Mouse (Mus musculus) heart, embryonic 16.5 days (tissue): ENCODE data around the gene Tmem110. TPM values are rescaled to one million over a fixed set of nuclear protein-coding genes. Genes with fewer than 3 reads are reported as not detected.

Source experiments
- ATAC-seq: fragments of 200-750 bp; cut with Nextera tagmentation; replicated peaks from 2 replicates; pipeline ENCODE4 v1.8.0; 2017; ENCODE audit warnings: moderate number of reproducible peaks; ENCODE audit not compliant: insufficient read depth, low FRiP score; ENCODE audit errors: extremely low read depth
- H3K27ac ChIP-seq: fragments of 300-500 bp; sonication (generic); 2 replicates; pipeline ENCODE4 v1.5.1; 2014; ENCODE audit warnings: mild to moderate bottlenecking, low read length, control low read depth, moderate library complexity
- H3K27me3 ChIP-seq: fragments of 300-500 bp; sonication (generic); 2 replicates; pipeline ENCODE4 v1.6.1; 2014; ENCODE audit warnings: low read length, mixed read lengths; ENCODE audit not compliant: control insufficient read depth, insufficient read depth
- H3K36me3 ChIP-seq: fragments of 300-500 bp; sonication (generic); 2 replicates; pipeline ENCODE4 v1.6.1; 2014; ENCODE audit not compliant: control insufficient read depth, insufficient read depth
- H3K4me1 ChIP-seq: fragments of 300-500 bp; sonication (generic); 2 replicates; pipeline ENCODE4 v1.6.1; 2014; ENCODE audit warnings: low read length, mixed read lengths; ENCODE audit not compliant: control insufficient read depth, insufficient read depth
- H3K4me2 ChIP-seq: fragments of 300-500 bp; sonication (generic); 2 replicates; pipeline ENCODE4 v1.6.1; 2014; ENCODE audit warnings: low read depth, mild to moderate bottlenecking, control low read depth, low read length
- H3K4me3 ChIP-seq: fragments of 300-500 bp; sonication (generic); 2 replicates; pipeline ENCODE4 v1.5.1; 2014; ENCODE audit warnings: mild to moderate bottlenecking, control low read depth, low read length
- H3K9ac ChIP-seq: fragments of 300-500 bp; sonication (generic); 2 replicates; pipeline ENCODE4 v1.6.1; 2014; ENCODE audit warnings: low read length, control low read depth
- H3K9me3 ChIP-seq: fragments of 300-500 bp; sonication (generic); replicated peaks from 2 replicates; pipeline ENCODE4 v1.6.1; 2016; ENCODE audit warnings: low read length; ENCODE audit not compliant: control insufficient read depth
- WGBS: fragments of 180-500 bp; shearing (Covaris S2); extraction: QIAGEN DNeasy Blood & Tissue Kit; methylation state at CpG from one replicate; pipeline ENCODE4 v1.1.7; 2014; 5-methylcytosine and 5-hydroxymethylcytosine counted together
- polyA plus RNA-seq: library from polyadenylated mRNA; unstranded; fragments of >200 nt; fragmentation: Nextera tagmentation; extraction: Ambion mirVana; gene quantifications from 2 replicates; pipeline ENCODE4 v1.2.1, GENCODE M21; 2015

Gene Tmem110
- polyA plus RNA-seq, 1 experiment from 2014 or later, result 13.2 TPM

DNA sequence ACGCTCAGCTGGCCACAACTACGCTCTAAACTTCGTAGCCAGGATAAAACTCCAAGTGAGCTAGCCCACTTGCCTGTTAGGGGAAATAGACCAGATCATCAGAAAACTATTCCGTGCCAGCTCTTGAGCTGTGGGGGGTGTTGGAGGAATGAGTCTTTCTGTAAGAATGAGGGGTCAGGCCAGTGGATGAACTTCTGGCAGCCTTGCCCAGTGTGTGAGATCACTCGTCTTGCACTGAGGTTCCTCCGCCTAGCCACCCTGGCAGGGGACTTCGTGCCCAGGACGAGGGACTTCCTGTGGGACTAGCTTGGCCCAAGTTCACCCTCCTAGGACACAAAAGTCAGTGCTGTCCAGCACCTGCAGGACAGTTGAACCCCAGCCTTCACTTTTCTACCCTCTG, 78.9 kb downstream of the Tmem110 start:
- Histone ChIP-seq H3K36me3 (no peaks in the 10 kb centered on the region), H3K27ac (no peak overlapping the region), H3K4me2 (no peak overlapping the region), H3K9ac (no peak overlapping the region), H3K9me3 (no peaks in the 10 kb centered on the region), H3K27me3 (no peaks in the 10 kb centered on the region), H3K4me1 (no peaks in the 10 kb centered on the region), H3K4me3 (no peak overlapping the region)
- no peak for ATAC-seq
- 63% methylated on average over 8 of the region's 8 CpGs for WGBS

GRCm38 (mm10) chr14:30906001-30906400, 80.6 kb downstream of the Tmem110 start:
- Histone ChIP-seq H3K9ac (no peak overlapping the region), H3K4me2 (no peak overlapping the region), H3K9me3 (no peaks in the 10 kb centered on the region), H3K27ac (no peak overlapping the region), H3K27me3 (no peaks in the 10 kb centered on the region), H3K36me3 (no peaks in the 10 kb centered on the region), H3K4me1 (no peaks in the 10 kb centered on the region), H3K4me3 (no peak overlapping the region)
- WGBS, result 79% methylated on average over 6 of the region's 6 CpGs
- ATAC-seq, result no peak

DNA sequence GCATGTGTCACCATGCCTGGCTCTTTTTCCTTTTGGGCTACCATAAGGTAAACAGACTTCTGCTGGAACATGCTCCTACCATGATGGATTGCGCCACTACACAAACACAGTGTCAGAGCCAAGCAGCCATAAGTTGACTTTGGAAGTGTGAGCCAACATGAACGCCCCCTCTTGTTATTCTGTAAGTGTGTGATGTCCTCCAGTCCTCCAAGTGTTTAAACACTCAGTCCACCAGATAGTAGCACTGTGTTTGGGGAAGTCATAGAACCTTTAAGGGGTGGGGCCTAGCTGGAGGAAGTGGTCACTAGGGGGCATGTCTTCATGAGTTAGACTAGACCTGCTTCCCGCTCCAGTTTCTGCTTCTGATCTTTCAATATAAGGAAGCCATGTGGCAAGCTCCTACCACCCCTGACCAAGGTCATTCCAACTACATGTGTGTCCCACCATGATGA, 82.5 kb downstream of the Tmem110 start:
- no peaks in the 10 kb centered on the region for H3K27me3 ChIP-seq
- H3K36me3 ChIP-seq, result no peaks in the 10 kb centered on the region
- H3K9me3 ChIP-seq, result no peaks in the 10 kb centered on the region
- H3K4me3 ChIP-seq, result no peak overlapping the region
- no peak overlapping the region for H3K9ac ChIP-seq
- H3K4me1 ChIP-seq, result no peaks in the 10 kb centered on the region
- no peak overlapping the region for H3K27ac ChIP-seq
- no peak for ATAC-seq
- 67% methylated on average over 3 of the region's 3 CpGs for WGBS
- no peak overlapping the region for H3K4me2 ChIP-seq

DNA sequence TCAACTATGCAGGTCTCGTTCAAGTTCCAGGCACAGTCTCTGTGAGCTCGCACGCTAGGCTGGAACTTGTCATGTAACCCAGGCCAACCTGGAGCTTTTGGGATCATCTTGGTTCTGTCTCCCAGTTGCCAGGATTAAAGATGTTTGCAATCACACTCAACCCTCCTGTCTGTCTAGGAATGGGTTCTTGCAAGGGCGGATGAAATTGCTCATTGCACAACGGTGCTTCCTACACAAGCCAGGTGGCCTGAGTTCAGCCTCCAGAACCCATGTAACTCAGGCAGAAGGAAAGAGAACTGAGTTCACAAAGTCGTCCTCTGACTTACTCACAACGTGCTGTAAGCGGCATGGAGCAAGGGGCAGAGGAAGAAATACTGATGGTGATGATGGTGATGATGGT, 85.8 kb downstream of the Tmem110 start:
- H3K4me1 ChIP-seq, result no peaks in the 10 kb centered on the region
- ATAC-seq, result no peak
- no peaks in the 10 kb centered on the region for H3K27me3 ChIP-seq
- no peak overlapping the region for H3K9ac ChIP-seq
- 84% methylated on average over 8 of the region's 8 CpGs for whole genome bisulfite sequencing
- H3K4me2 ChIP-seq, result no peak overlapping the region
- no peaks in the 10 kb centered on the region for H3K36me3 ChIP-seq
- H3K27ac ChIP-seq, result no peak overlapping the region
- no peak overlapping the region for H3K4me3 ChIP-seq
- H3K9me3 ChIP-seq, result no peaks in the 10 kb centered on the region

DNA sequence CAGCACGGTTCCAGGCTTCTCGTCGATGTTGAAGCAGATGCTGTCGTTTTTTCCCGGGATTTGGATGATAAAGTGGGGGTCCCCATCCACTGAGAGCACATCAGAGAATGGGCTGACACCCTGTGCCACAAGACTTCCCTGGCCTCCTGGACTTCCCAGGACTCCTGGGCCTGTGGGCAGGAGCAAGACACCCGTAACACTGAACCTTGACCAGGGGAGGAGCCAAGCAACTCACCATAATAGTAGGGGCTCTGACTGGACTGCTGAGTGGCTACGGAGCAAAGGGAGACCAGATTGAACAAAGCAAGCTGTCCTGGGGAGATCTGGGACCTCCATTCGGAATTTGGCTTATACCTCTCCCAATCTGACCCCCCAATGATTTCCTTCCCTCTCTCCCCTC, 87.3 kb downstream of the Tmem110 start:
- H3K9ac ChIP-seq, result no peak overlapping the region
- H3K4me2 ChIP-seq, result no peak overlapping the region
- H3K27ac ChIP-seq, result no peak overlapping the region
- H3K27me3 ChIP-seq, result no peaks in the 10 kb centered on the region
- H3K4me1 ChIP-seq, result no peaks in the 10 kb centered on the region
- no peaks in the 10 kb centered on the region for H3K9me3 ChIP-seq
- H3K36me3 ChIP-seq, result no peaks in the 10 kb centered on the region
- H3K4me3 ChIP-seq, result no peak overlapping the region
- WGBS, result 74% methylated on average over 8 of the region's 8 CpGs
- no peak for ATAC-seq

DNA sequence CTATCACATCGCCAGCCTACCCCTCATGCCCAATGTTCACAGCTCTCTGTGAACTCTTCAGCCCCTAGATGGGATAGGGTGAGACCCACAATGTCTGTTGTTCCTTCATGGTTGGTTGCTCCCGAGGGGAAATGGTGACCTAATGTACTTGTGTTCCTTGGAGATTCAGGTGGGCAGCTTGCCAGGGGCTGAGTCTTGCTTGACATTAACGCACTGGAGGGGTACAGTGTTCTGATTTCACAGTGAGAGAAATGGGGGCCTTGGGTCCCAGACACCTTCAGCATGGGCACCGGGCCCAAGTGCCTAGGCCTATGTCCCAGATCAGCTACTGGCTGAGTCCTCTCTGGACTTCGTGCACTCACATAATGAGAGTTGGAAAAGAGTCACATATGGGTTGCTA, 88.0 kb downstream of the Tmem110 start:
- H3K4me2 ChIP-seq, result no peak overlapping the region
- H3K4me3 ChIP-seq, result no peak overlapping the region
- no peak for ATAC-seq
- 67% methylated on average over 5 of the region's 5 CpGs for WGBS
- no peak overlapping the region for H3K9ac ChIP-seq
- no peaks in the 10 kb centered on the region for H3K27me3 ChIP-seq
- H3K27ac ChIP-seq, result no peak overlapping the region
- H3K9me3 ChIP-seq, result no peaks in the 10 kb centered on the region
- no peaks in the 10 kb centered on the region for H3K36me3 ChIP-seq
- no peaks in the 10 kb centered on the region for H3K4me1 ChIP-seq

DNA sequence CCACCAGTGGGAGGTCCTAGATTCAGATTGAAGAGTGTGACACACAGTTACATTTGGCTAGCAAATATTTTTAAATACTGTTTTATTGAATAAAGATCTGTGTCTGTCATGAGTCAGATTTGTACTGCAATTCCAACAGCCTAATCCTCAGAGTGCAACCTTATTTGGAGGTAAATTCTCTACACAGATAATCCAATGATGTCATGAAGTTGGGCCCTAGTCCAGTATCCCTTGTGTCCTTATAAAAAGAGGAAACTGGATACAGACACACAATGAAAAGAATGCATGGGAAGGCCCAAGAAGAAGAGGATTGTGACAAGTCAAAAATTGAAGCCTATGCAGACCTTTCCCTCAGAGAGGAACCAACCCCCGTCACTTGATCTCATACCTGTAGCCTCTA, 91.1 kb downstream of the Tmem110 start:
- ATAC-seq, result no peak
- Histone ChIP-seq H3K27ac (no peak overlapping the region), H3K36me3 (no peaks in the 10 kb centered on the region), H3K4me2 (no peak overlapping the region), H3K9ac (no peak overlapping the region), H3K4me1 (no peaks in the 10 kb centered on the region), H3K4me3 (no peak overlapping the region), H3K9me3 (no peaks in the 10 kb centered on the region), H3K27me3 (no peaks in the 10 kb centered on the region)
- 75% methylated on average over 1 of the region's 1 CpGs for WGBS

DNA sequence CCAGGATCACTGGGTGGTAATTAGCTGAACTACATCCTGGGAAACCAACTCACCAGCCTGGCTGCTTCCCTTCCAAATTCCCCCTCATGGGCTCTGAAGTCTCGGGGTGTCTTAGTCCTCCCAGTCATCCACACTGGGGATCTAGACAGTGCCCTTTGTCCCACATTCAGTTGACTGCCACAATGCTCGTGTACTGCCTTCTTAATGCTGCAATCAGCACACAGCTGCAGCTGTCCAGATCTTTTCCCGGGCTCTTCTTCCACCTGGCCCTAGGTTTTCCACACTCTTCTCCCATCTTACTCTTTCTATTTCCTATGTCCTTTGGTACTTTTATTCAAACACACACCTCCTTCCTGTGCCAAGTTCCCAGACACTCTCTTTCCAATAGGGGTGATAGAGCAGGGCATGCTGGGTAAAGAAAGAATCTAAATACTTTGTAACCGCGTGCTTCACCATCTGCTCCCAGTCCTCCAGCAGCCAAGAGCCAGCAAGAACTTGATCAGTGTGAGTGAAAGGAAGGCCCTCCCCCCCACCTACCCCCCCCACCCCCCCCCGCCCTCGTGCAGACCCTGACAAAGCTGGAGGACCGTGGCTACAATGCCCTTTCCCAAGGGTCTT, 96.8 kb downstream of the Tmem110 start:
- no peaks in the 10 kb centered on the region for H3K9me3 ChIP-seq

DNA sequence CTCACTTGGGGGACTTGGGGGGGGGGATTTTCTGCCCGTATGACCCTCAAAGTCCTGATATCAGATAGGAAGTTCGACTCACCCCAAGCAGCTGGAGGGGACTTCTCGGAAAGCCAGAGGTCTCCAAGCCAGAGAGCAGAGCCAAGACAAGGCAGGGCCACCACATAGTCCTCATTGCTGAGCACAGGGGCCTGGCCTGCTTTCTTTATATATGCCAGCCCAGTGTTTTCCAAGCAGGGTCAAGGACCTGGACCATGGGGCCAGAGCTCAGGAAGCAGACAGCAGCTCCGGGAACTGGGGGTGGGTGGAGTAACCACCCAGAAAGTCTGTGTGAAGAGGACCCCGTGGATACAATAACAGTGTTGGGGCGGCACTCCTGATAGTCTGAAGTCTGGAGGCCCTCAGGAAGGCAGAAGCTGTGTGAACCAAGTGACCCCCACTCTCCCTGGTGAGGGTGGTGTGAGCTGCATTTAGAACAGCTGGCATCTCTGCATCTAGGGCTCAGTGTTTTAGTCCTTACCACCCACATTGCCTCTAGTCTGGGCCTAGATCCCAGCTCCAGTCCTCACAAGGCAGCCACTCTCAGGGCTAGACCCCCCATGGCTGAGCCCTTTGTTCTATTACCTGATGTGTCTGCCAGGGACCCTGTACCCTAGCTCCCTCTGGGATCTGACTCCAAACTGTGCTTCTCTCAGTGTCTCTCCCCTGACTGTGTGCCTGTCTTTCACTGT, 98.2 kb downstream of the Tmem110 start, which contains the start of gene Itih3:
Itih3 (minus strand) TSS at position 386 of the 731 bp plus-strand sequence.
- ATAC-seq, result 0 out of 2 replicates have a peak, but pooled peaks have one; percentile 32

More for the DNA sequence above, 96.8 kb downstream of the Tmem110 start:
- Histone ChIP-seq H3K27ac (no peak overlapping the region), H3K4me3 (no peak overlapping the region), H3K9ac (no peak overlapping the region), H3K27me3 (no peaks in the 10 kb centered on the region), H3K36me3 (no peaks in the 10 kb centered on the region), H3K4me2 (no peak overlapping the region), H3K4me1 (peaks cover 2% of the 10 kb centered on the region; the same call in 1 of the 2 replicates)
- WGBS, result 69% methylated on average over 8 of the region's 8 CpGs
- no peak for ATAC-seq

More for the DNA sequence above, 98.2 kb downstream of the Tmem110 start, which contains the start of gene Itih3:
- Histone ChIP-seq H3K9me3 (no peaks in the 10 kb centered on the region), H3K27ac (no peak within 1 kb of the TSS), H3K9ac (no peak within 1 kb of the TSS), H3K4me1 (peaks cover 2% of the 10 kb centered on the region; the same call in 1 of the 2 replicates), H3K27me3 (no peaks in the 10 kb centered on the region), H3K4me2 (no peak within 1 kb of the TSS), H3K4me3 (no peak within 1 kb of the TSS), H3K36me3 (no peaks in the 10 kb centered on the region)
- 43% methylated on average over 6 of the region's 6 CpGs for WGBS
